Mouse (Mus musculus) heart, postnatal 25 days (tissue): ENCODE results near the gene 2210011C24Rik. TPM values are rescaled to one million over a fixed set of nuclear protein-coding genes. Genes with fewer than 3 reads are reported as not detected.

ENCODE experiments used
- DNase-seq: peaks from one replicate; pipeline ENCODE4 v3.0.0; 2022; ENCODE audit warnings: low spot score
- intact Hi-C: fragments of 180-260 bp; cut with DNase I; formaldehyde crosslinking; loops from one replicate; pipeline ENCODE4 v1.15.1; 2025
- total RNA-seq, 2 experiments: library from RNA; stranded (reverse); gene quantifications; 2 replicates each; pipeline ENCODE4 v1.2.3; 2021

2210011C24Rik gene
- 1 to 10 TPM; 2.8 to 3.1 TPM for total RNA-seq

DNA sequence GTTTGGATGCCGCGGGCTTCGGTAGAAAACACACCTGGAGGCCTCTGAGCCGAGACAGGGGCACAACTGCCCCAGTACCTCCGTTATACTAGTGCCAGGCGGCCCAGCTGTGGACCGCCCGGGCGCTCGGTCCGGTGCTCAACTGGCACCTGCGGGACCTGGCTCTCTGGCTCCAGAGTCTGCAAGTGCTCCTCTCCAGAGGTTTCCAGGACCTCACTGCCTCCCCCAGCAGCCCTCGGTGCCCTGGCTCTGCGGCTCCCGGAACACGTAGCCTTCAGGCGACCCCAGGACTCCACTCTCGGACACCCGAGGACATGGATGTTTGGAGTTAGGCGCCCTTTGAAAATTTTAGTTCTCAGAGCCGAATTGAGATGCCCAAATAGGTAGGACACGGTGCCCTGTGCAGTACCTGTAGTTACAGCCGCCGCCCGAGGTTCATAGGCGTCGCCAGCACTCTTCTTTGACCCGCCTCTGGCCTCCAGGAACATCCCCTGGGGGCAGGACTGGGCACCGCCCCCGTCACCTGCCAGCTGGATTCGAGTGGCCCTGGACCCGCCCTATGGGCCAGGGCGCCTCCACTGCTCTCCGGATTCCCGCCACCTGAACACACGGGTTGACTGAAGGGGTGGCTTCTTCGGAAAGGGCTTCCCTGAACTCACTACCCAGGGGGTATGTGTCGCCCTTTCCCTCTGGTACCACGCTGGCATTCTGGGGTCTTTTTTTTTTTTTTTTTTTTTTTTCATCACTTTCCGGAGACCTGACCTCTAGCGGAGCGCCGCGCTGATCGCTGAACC, at the start of gene 2210011C24Rik:
Gene 2210011C24Rik, minus strand, starts transcription at position 467 of the 794 bp plus-strand sequence.
- no peak for DNase-seq

DNA sequence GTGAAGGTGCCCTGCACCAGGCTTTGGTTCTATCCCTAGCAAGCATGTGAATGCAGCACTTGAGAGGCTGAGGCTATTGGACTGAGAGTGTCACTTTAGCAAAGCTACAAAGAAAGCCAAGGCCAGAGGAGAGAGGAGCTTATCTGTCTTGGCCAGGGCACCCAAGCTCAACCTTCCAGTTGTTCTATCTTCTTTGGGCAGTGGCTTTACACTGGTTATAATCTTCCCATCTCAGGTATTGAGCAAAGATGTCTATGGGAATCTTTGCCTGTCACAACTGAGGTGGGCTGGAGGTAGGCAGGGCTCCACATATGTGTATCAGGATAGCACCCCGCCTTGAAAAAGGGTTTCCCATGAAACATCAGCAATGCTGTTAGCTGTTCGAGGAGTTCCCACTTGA, 48.3 kb upstream of the 2210011C24Rik start:
- DNase-seq: no peak
- intact Hi-C loops: no loop called here

More for the DNA sequence above, at the start of gene 2210011C24Rik:
- intact Hi-C loops: loop anchor here (5.0 kb wide), 1 partner anchor 60 kb away; no protein-coding TSS in a partner anchor

DNA sequence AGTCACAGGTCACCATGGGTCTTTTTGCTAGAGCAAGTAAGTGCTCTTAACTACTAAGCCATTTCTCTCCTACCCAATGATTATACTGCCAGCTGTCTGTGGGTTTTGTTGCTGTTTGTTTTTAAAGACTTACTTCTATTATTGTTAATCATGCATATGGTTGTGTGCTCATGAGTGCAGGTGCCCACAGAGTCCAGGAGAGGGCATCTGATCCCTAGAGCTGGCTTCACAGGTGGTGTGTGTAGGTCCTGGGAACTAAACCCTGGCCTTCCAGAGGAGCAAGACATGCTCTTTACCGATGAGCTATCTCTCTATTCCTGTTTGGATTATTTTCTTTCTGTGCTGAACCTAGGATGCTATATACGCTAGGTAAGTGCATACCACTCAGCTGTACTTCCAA, 47.3 kb upstream of the 2210011C24Rik start:
- DNase-seq: no peak
- intact Hi-C loops: no loop called here

- no peak for DNase-seq
Observed at GRCm38 (mm10) chr8:84057827-84058226, 45.9 kb upstream of the 2210011C24Rik start.

DNA sequence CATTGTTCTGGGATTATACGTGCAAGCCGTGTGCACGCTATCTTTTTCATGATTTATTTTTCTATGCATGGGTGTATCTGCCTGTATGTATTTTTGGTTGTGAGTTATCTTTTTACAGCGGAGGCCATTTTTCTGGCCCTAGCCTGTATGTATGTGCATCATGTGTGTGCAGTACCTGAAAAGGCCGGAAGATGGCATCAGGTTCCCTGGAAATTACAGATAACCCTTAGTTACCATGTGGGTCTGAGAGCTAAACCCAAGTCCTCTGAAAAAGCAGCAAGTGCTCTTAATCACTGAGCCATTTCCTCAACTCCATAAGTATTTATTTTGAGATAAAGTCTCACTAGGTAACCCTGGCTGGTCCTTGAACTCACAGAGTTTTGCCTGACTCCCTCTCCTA, 41.3 kb upstream of the 2210011C24Rik start:
- intact Hi-C loops: no loop called here
- no peak for DNase-seq

More at GRCm38 (mm10) chr8:84057827-84058226, 45.9 kb upstream of the 2210011C24Rik start:
- intact Hi-C loops: no loop called here

- intact Hi-C loops: no loop called here
- DNase-seq: no peak
Observed at GRCm38 (mm10) chr8:84052746-84053145, 40.8 kb upstream of the 2210011C24Rik start.

GRCm38 (mm10) chr8:84048171-84048570, 36.2 kb upstream of the 2210011C24Rik start:
- DNase-seq: no peak
- intact Hi-C loops: no loop called here

GRCm38 (mm10) chr8:84046505-84046904, 34.5 kb upstream of the 2210011C24Rik start:
- intact Hi-C loops: no loop called here

DNA sequence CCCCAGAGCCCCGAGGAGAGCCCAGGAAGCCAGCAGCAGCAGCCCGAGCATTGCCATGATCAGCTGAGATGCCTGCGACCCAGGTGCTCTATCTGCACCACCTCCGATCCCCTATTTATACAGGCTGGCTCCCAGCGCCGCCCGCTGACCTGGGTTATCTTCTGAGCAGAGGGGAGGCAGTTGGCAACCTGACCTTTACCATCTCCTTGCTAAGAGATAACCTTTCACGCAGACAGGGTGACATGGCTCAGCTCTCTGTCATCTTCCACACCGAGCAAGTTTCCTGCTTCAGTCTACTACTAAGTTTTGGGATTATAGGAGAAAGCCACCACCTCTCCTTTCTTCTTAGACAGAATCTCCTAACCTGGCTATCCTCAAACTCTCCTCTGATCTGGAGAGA, 32.9 kb upstream of the 2210011C24Rik start, which contains the start of gene Rln3:
Gene Rln3, minus strand, starts transcription at position 101 of the 400 bp plus-strand sequence.
- intact Hi-C loops: loop anchor here (5.0 kb wide), 2 partner anchors 57 to 137 kb away; partner anchors contain the start of gene Dcaf15
- no peak for DNase-seq

More at GRCm38 (mm10) chr8:84046505-84046904, 34.5 kb upstream of the 2210011C24Rik start:
- DNase-seq: no peak

DNA sequence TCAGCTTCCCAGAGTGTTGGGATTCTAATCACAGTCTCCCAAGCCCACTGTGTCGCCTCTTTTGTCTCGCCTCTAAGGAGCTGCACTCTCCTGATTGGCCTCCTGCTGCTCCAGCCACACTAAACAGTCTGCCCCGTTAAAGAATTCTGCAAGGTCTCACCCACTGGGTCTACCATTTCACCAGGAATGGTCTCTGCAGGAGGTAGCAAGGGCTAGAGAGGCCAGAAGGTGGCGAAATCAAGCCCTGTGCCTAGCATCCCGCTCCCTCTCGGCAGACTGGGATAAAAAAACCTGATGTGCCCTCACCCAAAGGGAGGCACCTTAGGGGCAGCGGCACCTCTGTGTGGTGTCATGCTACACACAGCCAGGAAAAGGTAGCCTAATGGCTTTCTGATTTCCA, 32.1 kb upstream of the 2210011C24Rik start:
- no peak for DNase-seq
- intact Hi-C loops: loop anchor here (5.0 kb wide), 2 partner anchors 58 to 138 kb away; partner anchors contain the start of gene Dcaf15

DNA sequence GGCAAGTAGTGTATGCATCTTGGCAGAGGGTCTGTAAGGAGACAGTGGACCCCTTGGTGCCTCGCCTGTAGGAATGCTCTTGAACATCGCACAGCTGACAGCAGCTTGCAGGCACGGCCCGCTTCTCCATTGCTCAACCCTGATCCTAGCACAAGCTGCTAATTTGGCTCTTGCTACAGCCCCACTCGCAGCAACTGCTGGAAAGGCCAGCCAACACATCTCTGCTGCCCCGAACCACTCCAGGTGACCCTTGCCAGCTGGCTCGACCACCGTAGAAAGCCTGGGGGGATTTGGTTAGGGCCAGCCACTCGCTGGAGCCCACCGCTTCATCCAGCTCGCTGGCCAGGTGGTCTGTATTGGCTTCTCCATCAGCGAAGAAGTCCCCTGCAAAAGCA, 31.0 kb upstream of the 2210011C24Rik start:
- intact Hi-C loops: loop anchor here (2.0 to 5.0 kb wide), 3 partner anchors 22 to 139 kb away; partner anchors contain the start of genes Dcaf15 and Gm10643
- DNase-seq: no peak

DNA sequence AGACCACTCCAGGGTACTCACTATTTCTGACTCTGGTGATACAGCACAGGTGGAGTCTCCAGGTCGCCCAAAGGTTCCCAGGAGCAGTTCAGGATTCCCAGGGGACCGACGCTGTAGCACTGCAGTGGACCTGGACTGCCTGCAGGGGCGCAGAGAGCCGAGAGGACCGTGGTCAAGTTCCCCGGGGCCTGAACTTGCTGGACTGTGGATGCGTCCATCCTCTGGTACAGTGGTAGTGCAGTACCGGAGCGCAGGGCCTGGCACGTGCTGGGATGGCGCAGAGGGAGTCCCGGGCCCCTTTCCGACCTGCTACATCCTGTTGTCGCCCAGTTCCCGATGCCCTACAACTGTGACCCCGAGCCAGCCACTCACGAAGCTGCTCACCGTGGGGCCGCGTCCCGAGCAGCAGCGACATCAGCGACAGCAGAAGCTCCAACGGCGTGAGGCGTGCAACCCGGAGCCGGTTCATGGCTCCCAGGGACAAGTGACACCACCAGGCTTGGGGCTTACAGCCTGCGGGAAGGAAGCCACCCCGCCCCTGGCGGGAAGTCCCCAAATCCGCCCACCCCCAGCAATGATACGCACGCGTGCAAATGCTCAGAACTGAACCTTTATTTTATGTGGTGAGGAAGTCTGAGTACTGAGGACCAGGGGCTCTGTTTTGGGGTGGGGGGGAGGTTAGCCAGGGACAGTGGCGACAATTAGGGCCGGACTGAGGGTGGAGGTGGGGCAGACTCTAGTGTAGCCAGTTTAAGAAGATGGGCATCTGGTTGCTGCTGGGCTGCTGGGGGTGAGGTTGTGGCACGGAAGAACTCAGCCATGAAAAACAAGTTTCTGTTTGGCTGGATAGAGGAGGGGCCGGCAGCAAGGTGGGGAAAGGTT, 30.3 kb upstream of the 2210011C24Rik start, which contains the start of gene Il27ra:
Gene Il27ra, minus strand, starts transcription at position 524 of the 882 bp plus-strand sequence.
- intact Hi-C loops: loop anchor here (2.0 to 5.0 kb wide), 3 partner anchors 22 to 140 kb away; partner anchors contain the start of genes Dcaf15 and Gm10643

DNA sequence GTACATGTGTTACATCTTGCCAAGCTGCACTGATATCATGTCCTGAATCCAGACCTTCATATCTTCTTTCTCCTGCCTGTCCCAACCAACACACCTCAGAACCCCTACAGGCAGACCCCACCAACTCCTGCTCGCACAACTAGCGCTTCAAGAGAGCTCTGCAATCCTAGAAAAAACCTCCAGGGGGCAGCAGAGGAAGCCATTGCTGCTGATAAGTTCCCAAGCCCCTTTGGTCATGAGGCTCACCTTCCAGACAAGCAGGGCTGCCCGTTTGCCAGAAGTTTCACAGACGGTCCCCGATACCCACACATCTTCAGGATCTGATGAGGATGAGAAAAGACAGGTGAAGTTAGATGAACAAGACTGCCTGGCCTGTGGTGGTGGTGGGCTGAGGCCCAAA, 27.1 kb upstream of the 2210011C24Rik start:
- no peak for DNase-seq
- intact Hi-C loops: loop anchor here (5.0 kb wide), 2 partner anchors 253 to 318 kb away; no protein-coding TSS in a partner anchor

More for the DNA sequence above, 30.3 kb upstream of the 2210011C24Rik start, which contains the start of gene Il27ra:
- DNase-seq: peak; percentile 54

DNA sequence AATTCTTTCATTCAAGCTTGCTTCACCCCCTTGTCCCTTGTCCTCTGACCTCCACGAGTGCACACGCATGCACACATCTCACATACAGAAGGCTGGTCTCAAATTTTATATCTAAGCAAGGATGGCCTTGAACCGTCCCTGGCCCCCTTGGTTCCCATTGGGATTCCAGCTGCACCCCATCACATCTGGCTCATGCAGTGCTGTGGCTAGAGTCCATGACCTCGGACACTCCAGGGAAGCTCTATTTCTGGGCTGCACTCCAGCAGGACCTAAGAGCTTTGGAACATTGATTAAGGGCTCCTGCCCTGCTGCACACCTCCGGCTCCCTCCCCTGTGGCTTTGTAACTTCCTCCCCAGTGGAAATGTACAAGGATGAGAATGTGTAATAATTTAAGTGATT, 26.0 kb upstream of the 2210011C24Rik start:
- DNase-seq: no peak
- intact Hi-C loops: loop anchor here (5.0 kb wide), 2 partner anchors 254 to 319 kb away; no protein-coding TSS in a partner anchor

DNA sequence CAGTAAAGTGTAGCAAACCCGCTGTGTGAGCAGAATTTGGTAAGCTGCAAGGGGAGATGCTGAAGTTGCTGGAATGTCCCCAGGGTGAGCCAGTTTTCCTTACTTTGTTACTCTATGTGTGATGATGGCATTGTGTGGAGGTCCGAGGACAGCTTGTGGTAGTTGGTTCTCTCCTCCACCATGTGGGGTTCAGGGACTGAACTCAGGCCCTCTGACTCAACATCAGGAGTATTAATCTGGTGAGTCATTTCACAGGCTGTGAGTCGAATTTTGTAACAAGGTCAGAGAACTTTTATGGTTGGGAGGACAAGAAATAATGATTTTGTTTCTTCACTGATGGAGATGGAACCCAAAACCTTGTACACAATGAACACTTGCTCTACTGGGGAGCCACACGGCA, 20.8 kb upstream of the 2210011C24Rik start:
- intact Hi-C loops: no loop called here
- DNase-seq: no peak

DNA sequence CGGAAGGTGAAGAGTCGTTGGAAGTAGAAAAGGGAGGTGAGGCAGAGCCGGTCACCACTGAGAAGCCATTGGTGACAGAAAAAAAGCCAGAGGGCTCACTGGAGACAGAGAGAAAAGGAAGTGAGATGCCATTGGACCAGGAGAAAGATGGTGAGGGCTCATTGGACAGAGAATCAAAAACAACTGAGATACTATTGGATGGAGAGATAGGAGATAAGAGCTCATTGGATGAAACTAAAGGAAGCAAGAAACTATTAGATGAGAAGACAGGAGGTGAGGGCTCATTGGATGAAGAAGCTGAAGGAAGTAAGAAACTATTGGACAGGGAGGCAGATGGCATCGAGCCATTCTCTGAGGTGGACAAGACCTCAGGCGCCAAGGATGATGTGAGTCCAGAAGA, 17.3 kb upstream of the 2210011C24Rik start:
- intact Hi-C loops: no loop called here
- DNase-seq: no peak

GRCm38 (mm10) chr8:84027449-84027848, 15.5 kb upstream of the 2210011C24Rik start:
- intact Hi-C loops: no loop called here
- DNase-seq: no peak

GRCm38 (mm10) chr8:84025863-84026262, 13.9 kb upstream of the 2210011C24Rik start:
- intact Hi-C loops: no loop called here
- no peak for DNase-seq

DNA sequence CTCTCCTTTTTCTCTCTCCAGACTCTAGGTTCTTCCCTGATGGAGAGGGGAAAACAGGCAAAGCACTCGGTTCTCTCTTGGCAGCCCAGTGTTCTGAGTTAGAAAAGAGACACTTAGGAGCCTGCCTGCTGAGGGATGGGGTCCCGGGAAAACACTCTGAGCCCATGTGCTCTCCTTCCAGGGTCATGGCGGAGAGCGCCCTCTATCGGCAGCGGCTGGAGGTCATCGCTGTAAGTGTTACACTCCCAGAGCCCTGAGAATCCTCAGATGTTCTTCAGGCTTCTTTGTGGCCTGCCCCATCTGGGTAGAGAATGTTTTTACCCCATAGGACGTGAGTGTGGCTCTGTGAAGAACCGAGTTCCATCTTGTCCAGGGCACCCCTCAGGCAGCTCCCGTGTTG, 12.2 kb upstream of the 2210011C24Rik start:
- DNase-seq: no peak
- intact Hi-C loops: no loop called here

DNA sequence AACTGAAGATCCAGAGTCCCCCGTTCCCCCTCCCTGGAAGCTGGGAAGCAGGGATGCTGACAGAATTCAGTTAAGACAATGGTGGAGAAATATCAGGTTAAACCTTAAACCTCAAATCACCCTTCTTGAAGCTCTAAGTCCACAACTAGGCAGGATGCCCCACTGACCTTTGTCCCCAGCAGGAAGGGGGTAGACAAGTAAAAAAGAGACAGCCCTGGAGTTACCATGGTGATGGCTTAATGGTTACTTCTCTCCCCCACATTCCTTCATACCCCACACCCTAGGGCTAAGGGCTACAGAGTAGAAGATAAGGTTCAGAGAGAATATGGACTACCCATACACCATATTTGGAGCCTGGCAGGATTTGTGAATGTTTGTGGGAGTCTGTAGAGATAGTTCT, 11.7 kb upstream of the 2210011C24Rik start:
- intact Hi-C loops: no loop called here
- no peak for DNase-seq
